Mouse (Mus musculus) adrenal gland, postnatal 36 days (tissue): Measurements from ENCODE around the gene Cdk5rap3. TPM values are rescaled to one million over a fixed set of nuclear protein-coding genes. Genes with fewer than 3 reads are reported as not detected.

Source experiments
- DNase-seq, 2 experiments: peaks; one replicate each; pipeline ENCODE4 v3.0.0; 2021; ENCODE audit warnings: mixed read lengths in 1 of 2
- long read RNA-seq, 2 experiments: library from polyadenylated mRNA; stranded (forward); transcript quantifications; one replicate each; pipeline ENCODE4 v2.0.0; 2021; ENCODE audit warnings: borderline sequencing depth in 2 of 2
- total RNA-seq, 2 experiments: library from RNA; stranded (reverse); gene quantifications; 2 replicates each; pipeline ENCODE4 v1.2.3; 2021

Cdk5rap3 gene
- total RNA-seq: 10 to 100 TPM; 44.1 to 58.8 TPM
- long read RNA-seq, experiment 1, transcript Cdk5rap3-201 (14 exons, 2,250 nt): major isoform, 168 of 216 reads
- long read RNA-seq, experiment 1, partial matches to known transcripts: 23 of 216 reads
- long read RNA-seq, experiment 1, other reads (novel, unspliced or antisense): 25 of 216 reads
- long read RNA-seq, experiment 2, transcript Cdk5rap3-201 (14 exons, 2,250 nt): major isoform, 39 of 61 reads
- long read RNA-seq, experiment 2, partial matches to known transcripts: 12 of 61 reads
- long read RNA-seq, experiment 2, other reads (novel, unspliced or antisense): 10 of 61 reads

GRCm38 (mm10) chr11:96916044-96916884, at the start of gene Cdk5rap3:
TSS of gene Cdk5rap3 (minus strand) at chr11:96916496.
- DNase-seq: peak; percentile 99

GRCm38 (mm10) chr11:96963580-96963979, 47.3 kb upstream of the Cdk5rap3 start:
- peak; percentile 91 to 94 for DNase-seq

- no peak for DNase-seq
Observed at GRCm38 (mm10) chr11:96957061-96957805, 40.9 kb upstream of the Cdk5rap3 start.

- no peak for DNase-seq
Observed at GRCm38 (mm10) chr11:96956009-96956724, 39.9 kb upstream of the Cdk5rap3 start.

GRCm38 (mm10) chr11:96955094-96955493, 38.8 kb upstream of the Cdk5rap3 start:
- no peak for DNase-seq

- DNase-seq: no peak
Observed at GRCm38 (mm10) chr11:96952896-96953295, 36.6 kb upstream of the Cdk5rap3 start.

GRCm38 (mm10) chr11:96952426-96952825, 36.1 kb upstream of the Cdk5rap3 start:
- no peak for DNase-seq

GRCm38 (mm10) chr11:96950767-96951166, 34.5 kb upstream of the Cdk5rap3 start:
- no peak for DNase-seq

- no peak for DNase-seq
Observed at GRCm38 (mm10) chr11:96947849-96948248, 31.6 kb upstream of the Cdk5rap3 start.

- DNase-seq: no peak
Observed at GRCm38 (mm10) chr11:96946498-96946897, 30.2 kb upstream of the Cdk5rap3 start.

- no peak for DNase-seq
Observed at GRCm38 (mm10) chr11:96944844-96945580, 28.7 kb upstream of the Cdk5rap3 start.

GRCm38 (mm10) chr11:96943746-96944304, 27.5 kb upstream of the Cdk5rap3 start, which contains the start of gene Pnpo:
TSS of gene Pnpo (minus strand) at chr11:96943986.
- peak; percentile 94 for DNase-seq

GRCm38 (mm10) chr11:96941989-96942590, 25.8 kb upstream of the Cdk5rap3 start:
- DNase-seq: no peak

GRCm38 (mm10) chr11:96940578-96941465, 24.5 kb upstream of the Cdk5rap3 start:
- no peak for DNase-seq

- DNase-seq: peak; percentile 44 to 50
Observed at GRCm38 (mm10) chr11:96938426-96938800, 22.1 kb upstream of the Cdk5rap3 start.

- peak; percentile 85 to 88 for DNase-seq
Observed at GRCm38 (mm10) chr11:96937549-96938425, 21.5 kb upstream of the Cdk5rap3 start.

GRCm38 (mm10) chr11:96935872-96936650, 19.8 kb upstream of the Cdk5rap3 start:
- DNase-seq: no peak
